Mouse (Mus musculus): ENCODE data around the gene Daam1. TPM values are rescaled to one million over a fixed set of nuclear protein-coding genes. Genes with fewer than 3 reads are reported as not detected.
A peak's percentile ranks its signal among the peaks of the same experiment; 100 is the strongest.

Gene Daam1
- polyA plus RNA-seq, 1 experiment from 2014 or later: 8.8 TPM

DNA sequence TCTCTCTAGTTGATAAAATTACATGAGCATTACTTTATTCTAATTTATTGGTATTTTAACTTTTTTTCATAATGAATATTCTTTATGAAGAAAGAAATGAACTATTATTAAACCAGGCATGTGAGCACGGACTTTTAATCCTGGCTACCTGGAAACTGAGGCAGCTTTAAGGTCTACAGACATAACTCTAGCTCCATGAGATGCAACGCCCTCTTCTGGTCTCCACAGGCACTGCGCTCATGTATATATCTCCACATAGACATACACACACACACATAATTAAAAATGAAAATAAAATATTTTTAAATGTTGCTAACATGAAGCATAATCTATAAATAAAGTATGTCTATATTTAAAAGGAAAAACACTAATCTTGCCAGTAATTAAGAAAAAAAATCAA is 21.3 kb upstream of the Daam1 start:
- ATAC-seq (ENCODE audit: low read depth): no peak
- H3K4me1 ChIP-seq (replicated peaks): no peaks in the 10 kb centered on the region
- no peaks in the 10 kb centered on the region for H3K36me3 ChIP-seq
- no peak overlapping the region for H3K4me2 ChIP-seq
- no peak overlapping the region for H3K9ac ChIP-seq
- H3K4me3 ChIP-seq (replicated peaks): no peak overlapping the region
- H3K9me3 ChIP-seq (replicated peaks): no peaks in the 10 kb centered on the region
- H3K27me3 ChIP-seq: no peaks in the 10 kb centered on the region
- DNase-seq: no peak
- WGBS (ENCODE audit: insufficient replicate concordance): 79% methylated on average over 3 of the region's 3 CpGs
- H3K27ac ChIP-seq: no peak overlapping the region

DNA sequence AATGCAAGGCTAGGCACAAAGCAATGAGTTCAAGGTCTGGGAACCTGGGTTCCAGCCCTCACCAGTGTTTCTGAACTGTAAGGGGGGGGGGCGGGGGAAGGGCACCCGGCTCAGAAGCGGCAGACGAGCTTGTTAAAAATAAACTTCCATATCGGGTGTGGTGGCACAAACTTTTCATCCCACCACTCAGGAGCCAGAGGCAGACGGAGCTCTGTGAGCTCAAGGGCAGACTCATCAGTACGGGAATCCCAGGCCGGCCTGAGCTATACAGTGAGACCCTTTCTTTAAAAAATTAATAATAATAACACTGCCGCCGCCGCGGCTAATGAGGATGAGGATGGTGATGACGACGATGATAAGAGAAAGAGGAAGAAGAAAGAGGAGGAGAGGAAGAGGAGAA is 18.3 kb upstream of the Daam1 start:
- Histone ChIP-seq H3K9ac (no peak overlapping the region), H3K4me2 (no peak overlapping the region), H3K27ac (no peak overlapping the region), H3K4me3 (replicated peaks) (no peak overlapping the region), H3K27me3 (no peaks in the 10 kb centered on the region), H3K9me3 (replicated peaks) (no peaks in the 10 kb centered on the region), H3K36me3 (no peaks in the 10 kb centered on the region), H3K4me1 (replicated peaks) (no peaks in the 10 kb centered on the region)
- 67% methylated on average over 14 of the region's 14 CpGs for WGBS (ENCODE audit: insufficient replicate concordance)
- ATAC-seq (ENCODE audit: low read depth) (no peak), DNase-seq (no peak)

DNA sequence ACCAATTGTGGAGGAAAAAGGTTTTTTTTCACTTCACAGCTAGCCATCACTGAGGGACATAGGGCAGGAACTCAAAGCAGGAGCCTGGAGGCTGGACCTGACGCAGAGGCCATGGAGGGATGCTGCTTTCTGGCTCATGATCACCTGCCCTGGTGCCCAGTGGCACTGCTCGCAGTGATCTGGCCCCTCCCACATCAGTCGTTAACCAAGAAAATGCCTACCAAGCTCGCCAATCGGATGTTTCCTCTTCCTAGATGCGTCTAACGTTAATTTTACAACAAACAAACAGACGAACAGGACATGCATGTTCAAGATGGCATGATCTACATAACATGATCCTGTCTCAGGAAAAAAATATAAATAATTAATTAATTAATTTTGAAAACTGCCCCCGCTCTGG is 17.6 kb upstream of the Daam1 start:
- H3K27me3 ChIP-seq: no peaks in the 10 kb centered on the region
- no peaks in the 10 kb centered on the region for H3K9me3 ChIP-seq (replicated peaks)
- no peaks in the 10 kb centered on the region for H3K36me3 ChIP-seq
- no peaks in the 10 kb centered on the region for H3K4me1 ChIP-seq (replicated peaks)
- H3K4me2 ChIP-seq: no peak overlapping the region
- DNase-seq (no peak), ATAC-seq (ENCODE audit: low read depth) (no peak)
- WGBS (ENCODE audit: insufficient replicate concordance): 71% methylated on average over 9 of the region's 9 CpGs
- H3K9ac ChIP-seq: no peak overlapping the region
- no peak overlapping the region for H3K27ac ChIP-seq
- H3K4me3 ChIP-seq (replicated peaks): no peak overlapping the region

DNA sequence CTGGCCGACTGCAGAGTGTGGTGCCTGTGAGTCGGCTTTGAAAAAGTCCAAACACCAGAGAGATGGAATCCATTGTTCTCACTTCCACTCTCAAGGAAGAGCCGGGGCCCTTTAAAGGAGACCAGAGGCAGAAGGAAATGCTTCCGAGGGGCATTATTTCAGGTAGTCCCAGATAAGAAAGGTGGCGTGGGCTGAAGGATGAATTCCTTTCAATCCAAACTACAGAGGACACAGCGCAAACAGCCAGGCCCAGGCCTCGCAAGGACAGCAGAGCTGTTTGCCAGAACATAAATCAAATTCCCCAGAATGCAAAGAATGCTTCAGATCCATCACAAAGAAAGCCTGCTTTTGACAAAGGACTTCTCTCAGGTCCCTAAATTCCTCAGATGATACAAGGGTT is 17.1 kb upstream of the Daam1 start:
- WGBS (ENCODE audit: insufficient replicate concordance): 49% methylated on average over 7 of the region's 7 CpGs
- DNase-seq (no peak), ATAC-seq (ENCODE audit: low read depth) (no peak)
- Histone ChIP-seq H3K4me1 (replicated peaks) (no peaks in the 10 kb centered on the region), H3K27ac (no peak overlapping the region), H3K27me3 (no peaks in the 10 kb centered on the region), H3K9me3 (replicated peaks) (no peaks in the 10 kb centered on the region), H3K4me3 (replicated peaks) (no peak overlapping the region), H3K36me3 (no peaks in the 10 kb centered on the region), H3K4me2 (no peak overlapping the region), H3K9ac (no peak overlapping the region)

DNA sequence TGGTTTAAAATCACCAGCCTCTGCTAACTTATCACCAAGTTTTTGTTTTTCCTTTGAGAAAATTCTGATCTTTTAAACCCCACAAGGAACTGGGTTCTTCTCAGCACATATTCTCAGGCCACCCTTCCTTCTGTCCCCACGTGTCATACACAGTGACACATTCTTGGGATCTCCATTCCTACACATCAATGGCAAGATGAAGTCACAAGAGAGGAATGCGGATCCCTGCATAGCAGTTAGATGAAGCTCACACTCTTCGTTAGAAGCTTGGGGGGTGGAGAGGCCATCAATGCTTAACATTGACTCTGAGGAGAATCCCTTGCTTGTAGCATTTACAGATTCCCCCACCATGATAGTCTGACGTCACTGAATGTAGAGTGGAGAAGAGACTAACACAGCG is 10.8 kb upstream of the Daam1 start:
- Histone ChIP-seq H3K4me3 (replicated peaks) (no peak overlapping the region), H3K27me3 (no peaks in the 10 kb centered on the region), H3K9me3 (replicated peaks) (no peaks in the 10 kb centered on the region), H3K36me3 (no peaks in the 10 kb centered on the region), H3K9ac (no peak overlapping the region), H3K27ac (no peak overlapping the region), H3K4me1 (replicated peaks) (no peaks in the 10 kb centered on the region), H3K4me2 (no peak overlapping the region)
- DNase-seq (no peak), ATAC-seq (ENCODE audit: low read depth) (no peak)
- 59% methylated on average over 5 of the region's 5 CpGs for WGBS (ENCODE audit: insufficient replicate concordance)

DNA sequence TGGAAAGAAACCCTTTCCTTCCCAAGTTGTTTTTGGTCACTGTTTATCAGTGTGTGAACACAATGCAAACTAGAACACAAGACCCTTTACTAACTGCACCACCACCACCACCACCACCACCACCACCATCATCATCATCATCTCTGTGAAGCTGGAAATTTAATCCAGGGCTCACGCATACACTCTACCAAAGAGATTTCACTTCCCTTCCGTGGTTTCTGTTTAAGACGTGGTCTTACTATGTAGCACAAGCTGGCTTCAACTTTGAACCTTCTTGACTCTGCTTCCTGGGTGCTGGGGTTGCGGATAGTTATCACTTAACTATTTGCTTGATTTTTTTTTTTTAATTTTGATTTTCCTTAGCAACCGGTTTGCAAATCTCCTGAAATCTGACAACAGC is 9.6 kb upstream of the Daam1 start:
- H3K9me3 ChIP-seq (replicated peaks): no peaks in the 10 kb centered on the region
- H3K9ac ChIP-seq: no peak overlapping the region
- H3K27me3 ChIP-seq: no peaks in the 10 kb centered on the region
- H3K4me1 ChIP-seq (replicated peaks): no peaks in the 10 kb centered on the region
- WGBS (ENCODE audit: insufficient replicate concordance): 68% methylated on average over 5 of the region's 5 CpGs
- DNase-seq (no peak), ATAC-seq (ENCODE audit: low read depth) (no peak)
- no peak overlapping the region for H3K27ac ChIP-seq
- H3K4me3 ChIP-seq (replicated peaks): no peak overlapping the region
- H3K4me2 ChIP-seq: no peak overlapping the region
- no peaks in the 10 kb centered on the region for H3K36me3 ChIP-seq

DNA sequence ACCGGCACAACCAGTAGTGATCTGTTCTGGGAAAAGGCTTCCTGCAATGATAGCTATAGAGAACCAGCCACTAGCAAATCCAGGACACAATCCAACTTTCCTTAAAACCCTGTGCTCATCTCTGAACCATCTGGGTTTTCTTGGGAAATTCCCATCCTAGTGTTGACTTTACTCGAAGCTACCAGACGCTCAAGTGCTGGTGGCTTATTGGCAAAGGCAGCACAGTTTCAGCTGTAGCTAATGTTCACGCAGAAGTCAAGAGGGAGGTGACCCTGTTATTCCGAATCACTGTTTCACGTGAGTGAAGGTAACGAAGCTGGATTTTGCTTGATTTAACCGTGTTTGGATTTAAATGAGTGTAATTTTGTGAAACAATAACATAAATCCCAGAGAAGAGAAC is 9.1 kb upstream of the Daam1 start:
- H3K9me3 ChIP-seq (replicated peaks): no peaks in the 10 kb centered on the region
- no peak for DNase-seq
- H3K36me3 ChIP-seq: no peaks in the 10 kb centered on the region
- H3K9ac ChIP-seq: no peak overlapping the region
- WGBS (ENCODE audit: insufficient replicate concordance): 72% methylated on average over 8 of the region's 8 CpGs
- no peak overlapping the region for H3K4me3 ChIP-seq (replicated peaks)
- H3K4me2 ChIP-seq: no peak overlapping the region
- no peaks in the 10 kb centered on the region for H3K27me3 ChIP-seq
- ATAC-seq (ENCODE audit: low read depth): no peak
- no peak overlapping the region for H3K27ac ChIP-seq
- H3K4me1 ChIP-seq (replicated peaks): no peaks in the 10 kb centered on the region

DNA sequence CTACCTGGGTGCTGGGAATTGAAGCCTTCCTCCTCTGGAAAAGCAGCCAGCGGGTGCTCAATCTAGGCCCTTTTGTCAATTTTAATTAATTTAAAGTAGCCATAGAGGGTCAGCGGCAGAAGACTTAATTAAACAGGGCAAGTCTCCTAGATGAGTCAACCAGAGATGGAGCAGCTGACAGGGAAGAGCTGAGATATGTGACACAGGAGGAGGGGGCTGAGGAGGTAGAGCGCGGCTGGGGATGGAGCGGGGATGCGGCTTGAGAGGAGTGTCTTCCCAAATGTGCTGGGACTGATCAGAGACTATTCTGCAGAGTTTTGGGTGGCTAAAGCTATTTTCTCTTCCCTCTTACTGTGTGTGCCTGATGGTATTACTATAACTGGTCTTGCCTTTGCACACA is 6.0 kb upstream of the Daam1 start:
- H3K9ac ChIP-seq: no peak overlapping the region
- no peak overlapping the region for H3K27ac ChIP-seq
- WGBS (ENCODE audit: insufficient replicate concordance): 83% methylated on average over 6 of the region's 6 CpGs
- H3K4me2 ChIP-seq: no peak overlapping the region
- no peaks in the 10 kb centered on the region for H3K9me3 ChIP-seq (replicated peaks)
- no peak for DNase-seq
- no peak for ATAC-seq (ENCODE audit: low read depth)
- no peaks in the 10 kb centered on the region for H3K36me3 ChIP-seq
- H3K4me3 ChIP-seq (replicated peaks): no peak overlapping the region
- H3K4me1 ChIP-seq (replicated peaks): peaks cover 9% of the 10 kb centered on the region
- H3K27me3 ChIP-seq: no peaks in the 10 kb centered on the region

DNA sequence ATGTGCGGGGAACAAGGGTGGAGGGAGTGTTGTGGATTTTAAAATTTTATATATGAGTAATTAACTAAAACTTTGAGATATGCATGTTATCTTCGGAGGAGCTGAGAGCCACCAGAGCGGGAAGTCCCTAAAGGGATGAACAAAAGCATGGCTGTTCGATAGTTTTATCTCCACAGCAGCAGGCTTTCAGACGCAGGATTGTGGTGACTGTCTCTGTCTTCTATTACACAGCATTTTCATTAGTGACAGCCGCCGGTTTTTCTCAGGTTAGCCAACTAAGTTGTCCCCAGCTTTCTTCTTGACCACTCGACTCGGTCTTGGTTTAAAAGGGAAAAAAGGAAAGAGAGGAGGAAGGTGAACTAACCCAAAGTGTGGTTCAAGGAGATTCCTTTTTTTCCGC is 739 bp upstream of the Daam1 start:
- H3K36me3 ChIP-seq: no peaks in the 10 kb centered on the region
- WGBS (ENCODE audit: insufficient replicate concordance): 3% methylated on average over 10 of the region's 10 CpGs
- H3K9me3 ChIP-seq (replicated peaks): no peaks in the 10 kb centered on the region
- DNase-seq: peak; percentile 57
- peaks cover 44% of the 10 kb centered on the region for H3K4me1 ChIP-seq (replicated peaks)
- no peak for ATAC-seq (ENCODE audit: low read depth)
- no peaks in the 10 kb centered on the region for H3K27me3 ChIP-seq
- peak overlapping the region; percentile 87 for H3K9ac ChIP-seq
- H3K4me3 ChIP-seq (replicated peaks): peak overlapping the region; percentile 91
- peak overlapping the region; percentile 90 for H3K27ac ChIP-seq
- H3K4me2 ChIP-seq: peak overlapping the region; percentile 96

DNA sequence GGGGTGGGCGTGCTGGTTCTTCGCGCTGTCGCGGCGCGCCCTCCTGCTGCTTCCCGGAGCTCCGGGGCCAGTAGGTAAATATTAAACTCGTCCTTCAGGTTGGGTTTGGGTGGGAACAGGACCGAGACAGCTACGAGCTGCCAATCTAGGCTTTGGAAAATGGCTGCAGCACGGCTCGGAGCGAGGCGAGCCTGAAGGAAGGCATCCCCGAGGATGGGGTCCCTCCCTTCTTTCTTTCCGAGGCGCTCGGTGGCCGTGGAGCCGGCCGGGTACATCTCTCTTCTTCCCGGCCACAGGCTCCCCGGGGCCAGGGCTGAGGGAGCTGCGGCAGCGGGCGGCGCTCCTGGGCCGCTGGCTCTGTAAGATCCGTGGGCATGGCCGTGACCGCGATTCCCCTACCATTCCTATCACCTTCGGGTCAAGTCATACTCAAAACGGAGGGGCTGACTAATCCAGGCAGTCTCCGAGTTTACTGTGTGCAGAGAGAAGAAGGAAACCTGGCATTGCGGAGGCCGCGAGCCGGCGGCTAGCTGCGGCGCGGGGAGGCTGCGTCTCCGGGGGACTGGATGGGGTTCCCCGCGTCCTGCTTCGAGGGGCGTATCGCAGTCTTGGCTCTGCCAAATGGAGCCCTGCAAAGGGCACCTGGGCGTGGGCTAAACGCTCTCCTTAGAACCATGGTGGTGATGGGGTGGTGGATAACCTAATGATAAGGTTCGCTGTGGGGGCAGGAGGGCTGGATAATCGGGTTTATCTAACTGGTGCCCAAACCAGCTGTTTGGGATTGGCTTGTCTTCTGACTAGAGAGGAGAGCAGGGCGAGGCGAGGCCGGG is 595 bp downstream of the Daam1 start:
- no peaks in the 10 kb centered on the region for H3K36me3 ChIP-seq
- peak; percentile 77 for DNase-seq
- H3K27ac ChIP-seq: peak overlapping the region; percentile 96
- H3K4me3 ChIP-seq (replicated peaks): peak overlapping the region; percentile 91
- H3K4me2 ChIP-seq: peak overlapping the region; percentile 96
- H3K9ac ChIP-seq: peak overlapping the region; percentile 96
- peaks cover 57% of the 10 kb centered on the region for H3K4me1 ChIP-seq (replicated peaks)
- no peaks in the 10 kb centered on the region for H3K27me3 ChIP-seq
- ATAC-seq (ENCODE audit: low read depth): peak; percentile 65
- under 1% methylated on average over 59 of the region's 59 CpGs for WGBS (ENCODE audit: insufficient replicate concordance)
- H3K9me3 ChIP-seq (replicated peaks): no peaks in the 10 kb centered on the region

DNA sequence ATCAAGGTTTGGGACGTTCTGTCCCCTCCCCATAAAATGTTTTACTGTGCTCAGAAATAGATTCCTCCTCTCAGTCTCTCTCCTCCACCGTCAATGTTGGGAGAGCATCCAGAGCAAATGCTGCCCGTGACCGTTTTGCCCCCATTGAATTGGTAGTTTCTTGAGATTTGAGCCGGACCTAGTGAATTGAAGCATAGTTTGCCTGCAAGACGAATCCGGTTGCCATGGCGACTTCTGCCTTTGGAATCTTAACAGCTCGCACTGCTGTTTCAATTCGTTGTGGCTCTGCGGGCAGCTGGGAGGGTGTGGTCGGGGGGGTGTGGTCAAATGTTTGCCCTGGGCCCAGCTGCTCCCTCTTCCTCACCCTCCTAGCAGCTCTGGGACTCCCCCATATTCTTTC is 1.3 kb downstream of the Daam1 start:
- Histone ChIP-seq H3K4me3 (replicated peaks) (peak overlapping the region; percentile 91), H3K27me3 (no peaks in the 10 kb centered on the region), H3K9me3 (replicated peaks) (no peaks in the 10 kb centered on the region), H3K4me1 (replicated peaks) (peaks cover 64% of the 10 kb centered on the region), H3K9ac (peak overlapping the region; percentile 96), H3K36me3 (no peaks in the 10 kb centered on the region), H3K27ac (peak overlapping the region; percentile 96), H3K4me2 (peak overlapping the region; percentile 96)
- under 1% methylated on average over 12 of the region's 12 CpGs for WGBS (ENCODE audit: insufficient replicate concordance)
- DNase-seq (peak; percentile 75), ATAC-seq (ENCODE audit: low read depth) (peak; percentile 38)

DNA sequence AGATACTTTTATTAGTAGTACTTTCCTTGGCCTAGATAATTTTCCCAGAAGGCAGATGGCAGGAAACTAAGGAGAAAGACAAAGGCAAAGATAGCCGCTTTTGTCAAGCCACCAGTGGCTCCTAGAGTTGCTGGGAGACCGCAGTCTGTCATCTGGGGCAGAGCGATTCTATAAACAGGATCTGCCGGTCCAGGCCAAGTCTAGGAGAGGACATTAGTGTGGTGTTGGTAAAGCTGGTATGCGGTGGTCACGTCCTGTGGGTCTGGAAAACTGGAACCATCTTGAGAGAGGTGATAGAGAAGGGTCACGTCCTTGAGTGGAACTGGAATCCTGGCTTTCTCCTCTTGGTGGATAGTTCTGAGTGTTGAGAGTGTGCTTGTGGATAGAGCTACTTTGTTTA is 3.2 kb downstream of the Daam1 start:
- Histone ChIP-seq H3K27ac (peak overlapping the region; percentile 40; the same call in 1 of the 2 replicates), H3K4me3 (replicated peaks) (0 out of 2 replicates have a peak overlapping the region, but pooled peaks have one; percentile 1), H3K27me3 (no peaks in the 10 kb centered on the region), H3K9me3 (replicated peaks) (no peaks in the 10 kb centered on the region), H3K9ac (peak overlapping the region; percentile 28), H3K4me1 (replicated peaks) (peaks cover 82% of the 10 kb centered on the region), H3K36me3 (no peaks in the 10 kb centered on the region), H3K4me2 (peak overlapping the region; percentile 42)
- DNase-seq: no peak
- 57% methylated on average over 7 of the region's 7 CpGs for WGBS (ENCODE audit: insufficient replicate concordance)
- ATAC-seq (ENCODE audit: low read depth): no peak
